Mouse (Mus musculus): ENCODE measurements around the gene Cdh10.

GRCm38 (mm10) chr15:18993512-18993911 is 174.8 kb downstream of the Cdh10 start:
- TF ChIP-seq POLR2A (IDR thresholded peaks at IDR 0.05; ENCODE audit: low read depth, low read length) (no peak), CTCF (IDR thresholded peaks at IDR 0.05; ENCODE audit: extremely low read depth, insufficient read depth, insufficient read length, insufficient replicate concordance) (no peak)
